Mouse (Mus musculus): ENCODE data around the gene Cdc42se2. TPM values are rescaled to one million over a fixed set of nuclear protein-coding genes. Genes with fewer than 3 reads are reported as not detected.

Gene Cdc42se2
- polyA plus RNA-seq, 1 experiment = 38.4 TPM

DNA sequence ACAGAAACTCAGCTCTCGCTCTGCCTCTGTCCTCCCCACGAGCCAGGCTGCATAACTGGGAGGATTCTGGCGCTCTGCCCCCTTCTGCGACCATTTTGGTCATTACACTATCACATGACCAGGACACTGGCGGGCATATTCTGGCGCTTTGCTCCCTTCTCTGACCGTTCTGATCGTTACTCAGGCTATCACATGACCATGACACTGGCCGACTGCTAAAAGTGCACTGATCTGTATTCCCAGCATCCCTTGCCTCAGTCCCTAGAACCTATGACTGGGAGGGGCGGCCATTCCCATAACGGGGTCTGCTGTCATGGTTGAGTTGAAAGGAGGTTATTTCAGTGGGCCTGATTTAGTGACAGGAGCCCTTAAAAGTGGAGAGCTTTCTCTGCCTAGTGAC lies 9.1 kb upstream of the Cdc42se2 start:
- H3K4me3 ChIP-seq (ENCODE audit: insufficient read depth, low read length) = no peak overlapping the region
- H3K4me1 ChIP-seq (ENCODE audit: control insufficient read depth, insufficient read depth, low read length) = no peaks in the 10 kb centered on the region
- H3K27ac ChIP-seq (ENCODE audit: insufficient read depth, low read length) = no peak overlapping the region
- TF ChIP-seq POLR2A (IDR thresholded peaks at IDR 0.05; ENCODE audit: low read depth, low read length) (no peak), CTCF (IDR thresholded peaks at IDR 0.05; ENCODE audit: borderline replicate concordance, insufficient read depth, low read length) (no peak)

DNA sequence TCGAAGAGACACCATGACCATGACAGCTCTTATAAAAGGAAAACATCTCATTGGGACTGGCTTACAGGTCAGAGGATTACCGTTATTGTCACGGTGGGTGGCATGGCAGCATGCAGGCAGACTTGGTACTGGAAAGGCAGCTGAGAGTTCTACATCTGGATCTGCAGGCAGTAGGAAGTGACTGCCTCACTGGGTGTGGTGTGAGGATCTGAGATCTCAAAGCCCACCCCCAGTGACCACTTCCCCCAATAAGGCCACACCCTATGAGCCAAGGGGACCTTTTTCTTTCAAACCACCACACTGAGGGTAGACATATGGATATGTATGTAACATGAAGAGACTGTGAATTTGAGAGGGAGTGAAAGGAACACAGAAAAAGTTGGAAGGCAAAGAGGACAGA lies 7.2 kb upstream of the Cdc42se2 start:
- no peaks in the 10 kb centered on the region for H3K4me1 ChIP-seq (ENCODE audit: control insufficient read depth, insufficient read depth, low read length)
- TF ChIP-seq CTCF (IDR thresholded peaks at IDR 0.05; ENCODE audit: borderline replicate concordance, insufficient read depth, low read length) (no peak), POLR2A (IDR thresholded peaks at IDR 0.05; ENCODE audit: low read depth, low read length) (no peak)
- no peak overlapping the region for H3K27ac ChIP-seq (ENCODE audit: insufficient read depth, low read length)
- no peak overlapping the region for H3K4me3 ChIP-seq (ENCODE audit: insufficient read depth, low read length)

DNA sequence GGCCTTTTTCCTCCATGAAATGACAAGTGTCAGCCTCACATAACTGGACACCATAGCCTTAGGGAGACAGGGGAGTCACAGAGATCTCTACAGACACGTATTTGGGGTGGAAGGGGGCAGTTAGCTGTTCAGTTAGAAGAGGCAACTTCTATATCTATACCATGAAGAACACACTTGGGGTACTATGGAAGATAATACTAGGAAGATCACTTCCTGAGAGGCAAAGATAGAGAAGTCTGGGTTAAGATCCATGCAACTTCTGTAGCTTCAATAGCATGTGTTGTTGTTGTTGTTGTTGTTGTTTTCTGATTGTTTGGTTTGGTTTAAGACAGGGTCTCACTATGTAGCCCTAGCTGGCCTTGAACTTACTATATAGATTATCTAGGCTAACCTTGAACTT lies 5.7 kb upstream of the Cdc42se2 start:
- H3K27ac ChIP-seq (ENCODE audit: insufficient read depth, low read length) = no peak overlapping the region
- H3K4me3 ChIP-seq (ENCODE audit: insufficient read depth, low read length) = no peak overlapping the region
- no peaks in the 10 kb centered on the region for H3K4me1 ChIP-seq (ENCODE audit: control insufficient read depth, insufficient read depth, low read length)
- no peak for TF ChIP-seq POLR2A (IDR thresholded peaks at IDR 0.05; ENCODE audit: low read depth, low read length)
- no peak for TF ChIP-seq CTCF (IDR thresholded peaks at IDR 0.05; ENCODE audit: borderline replicate concordance, insufficient read depth, low read length)

DNA sequence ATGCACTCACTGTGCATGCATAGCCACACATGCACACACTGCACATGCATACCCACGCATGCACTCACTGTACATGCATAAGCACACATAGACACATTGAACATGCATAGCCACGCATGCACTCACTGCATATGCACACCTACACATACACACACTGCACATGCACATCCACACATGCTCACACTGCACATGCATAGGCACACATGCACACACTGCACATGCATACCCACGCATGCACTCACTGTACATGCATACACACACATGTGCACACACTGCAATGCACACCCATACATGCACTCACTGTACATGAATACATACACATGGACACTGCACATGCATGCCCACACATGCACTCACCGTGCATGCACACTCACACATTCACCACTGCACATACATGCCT lies 4.0 kb upstream of the Cdc42se2 start:
- Histone ChIP-seq H3K4me1 (ENCODE audit: control insufficient read depth, insufficient read depth, low read length) (no peaks in the 10 kb centered on the region), H3K4me3 (ENCODE audit: insufficient read depth, low read length) (no peak overlapping the region), H3K27ac (ENCODE audit: insufficient read depth, low read length) (no peak overlapping the region)
- TF ChIP-seq POLR2A (IDR thresholded peaks at IDR 0.05; ENCODE audit: low read depth, low read length) = no peak
- TF ChIP-seq CTCF (IDR thresholded peaks at IDR 0.05; ENCODE audit: borderline replicate concordance, insufficient read depth, low read length) = no peak

GRCm38 (mm10) chr11:54786858-54787487 lies 502 bp downstream of the Cdc42se2 start:
- H3K4me3 ChIP-seq (ENCODE audit: insufficient read depth, low read length) = peak overlapping the region; percentile 68
- H3K27ac ChIP-seq (ENCODE audit: insufficient read depth, low read length) = peak overlapping the region; percentile 63
- peak; percentile 38; the same call in 1 of the 2 replicates for TF ChIP-seq POLR2A (IDR thresholded peaks at IDR 0.05; ENCODE audit: low read depth, low read length)
- no peak for TF ChIP-seq CTCF (IDR thresholded peaks at IDR 0.05; ENCODE audit: borderline replicate concordance, insufficient read depth, low read length)
- H3K4me1 ChIP-seq (ENCODE audit: control insufficient read depth, insufficient read depth, low read length) = 0 out of 2 replicates have a peak, but pooled peaks cover 2% of the 10 kb centered on the region

- TF ChIP-seq CTCF (IDR thresholded peaks at IDR 0.05; ENCODE audit: borderline replicate concordance, insufficient read depth, low read length) (no peak), POLR2A (IDR thresholded peaks at IDR 0.05; ENCODE audit: low read depth, low read length) (no peak)
- H3K27ac ChIP-seq (ENCODE audit: insufficient read depth, low read length) = no peak overlapping the region
- 0 out of 2 replicates have a peak, but pooled peaks cover 2% of the 10 kb centered on the region for H3K4me1 ChIP-seq (ENCODE audit: control insufficient read depth, insufficient read depth, low read length)
- no peak overlapping the region for H3K4me3 ChIP-seq (ENCODE audit: insufficient read depth, low read length)
Observed at GRCm38 (mm10) chr11:54785566-54785965, 1.9 kb downstream of the Cdc42se2 start.

DNA sequence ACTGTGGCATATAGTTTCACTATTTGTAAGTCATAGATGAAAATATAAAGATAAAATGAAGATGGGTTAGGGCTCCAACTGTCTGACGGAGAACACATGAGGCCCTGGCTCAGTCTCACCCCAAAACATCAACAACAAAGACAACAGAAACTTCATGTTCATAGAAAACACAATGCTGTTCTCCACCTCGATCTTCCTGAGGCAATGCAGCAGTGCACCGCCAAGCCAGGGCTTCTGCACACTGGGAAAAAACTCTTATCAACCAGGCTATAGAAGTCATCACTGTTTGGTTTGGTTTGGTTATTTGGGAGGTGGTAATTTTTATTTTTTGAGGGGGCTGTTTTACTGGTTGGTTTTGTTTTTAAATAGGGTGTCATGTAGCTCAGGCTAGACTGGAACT lies 3.0 kb downstream of the Cdc42se2 start:
- 0 out of 2 replicates have a peak, but pooled peaks cover 2% of the 10 kb centered on the region for H3K4me1 ChIP-seq (ENCODE audit: control insufficient read depth, insufficient read depth, low read length)
- H3K27ac ChIP-seq (ENCODE audit: insufficient read depth, low read length) = no peak overlapping the region
- TF ChIP-seq CTCF (IDR thresholded peaks at IDR 0.05; ENCODE audit: borderline replicate concordance, insufficient read depth, low read length) = no peak
- no peak for TF ChIP-seq POLR2A (IDR thresholded peaks at IDR 0.05; ENCODE audit: low read depth, low read length)
- H3K4me3 ChIP-seq (ENCODE audit: insufficient read depth, low read length) = no peak overlapping the region

DNA sequence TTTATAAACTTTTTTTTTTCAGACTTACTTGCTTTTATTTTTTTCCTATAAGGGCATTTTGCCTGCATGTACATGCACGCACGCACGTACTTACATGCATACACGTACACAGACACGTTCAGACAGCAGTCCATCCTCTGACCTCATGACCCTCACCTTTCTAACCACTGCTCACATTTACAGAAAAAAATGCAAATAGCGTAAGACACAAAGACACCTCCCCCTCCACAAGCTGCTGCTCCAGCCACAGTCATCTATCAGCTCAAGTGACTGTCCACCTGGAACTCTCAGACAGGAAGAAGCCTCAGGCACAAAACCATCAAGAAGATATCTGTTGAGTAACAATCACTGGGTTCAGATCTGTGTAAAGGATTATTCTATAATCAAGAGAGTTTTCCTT lies 5.2 kb downstream of the Cdc42se2 start:
- Histone ChIP-seq H3K4me1 (ENCODE audit: control insufficient read depth, insufficient read depth, low read length) (peaks cover 10% of the 10 kb centered on the region), H3K4me3 (ENCODE audit: insufficient read depth, low read length) (no peak overlapping the region), H3K27ac (ENCODE audit: insufficient read depth, low read length) (no peak overlapping the region)
- TF ChIP-seq POLR2A (IDR thresholded peaks at IDR 0.05; ENCODE audit: low read depth, low read length) (no peak), CTCF (IDR thresholded peaks at IDR 0.05; ENCODE audit: borderline replicate concordance, insufficient read depth, low read length) (no peak)

GRCm38 (mm10) chr11:54779946-54780345 lies 7.5 kb downstream of the Cdc42se2 start:
- H3K4me3 ChIP-seq (ENCODE audit: insufficient read depth, low read length) = no peak overlapping the region
- no peak overlapping the region for H3K27ac ChIP-seq (ENCODE audit: insufficient read depth, low read length)
- peaks cover 17% of the 10 kb centered on the region for H3K4me1 ChIP-seq (ENCODE audit: control insufficient read depth, insufficient read depth, low read length)
- TF ChIP-seq CTCF (IDR thresholded peaks at IDR 0.05; ENCODE audit: borderline replicate concordance, insufficient read depth, low read length) (no peak), POLR2A (IDR thresholded peaks at IDR 0.05; ENCODE audit: low read depth, low read length) (no peak)

DNA sequence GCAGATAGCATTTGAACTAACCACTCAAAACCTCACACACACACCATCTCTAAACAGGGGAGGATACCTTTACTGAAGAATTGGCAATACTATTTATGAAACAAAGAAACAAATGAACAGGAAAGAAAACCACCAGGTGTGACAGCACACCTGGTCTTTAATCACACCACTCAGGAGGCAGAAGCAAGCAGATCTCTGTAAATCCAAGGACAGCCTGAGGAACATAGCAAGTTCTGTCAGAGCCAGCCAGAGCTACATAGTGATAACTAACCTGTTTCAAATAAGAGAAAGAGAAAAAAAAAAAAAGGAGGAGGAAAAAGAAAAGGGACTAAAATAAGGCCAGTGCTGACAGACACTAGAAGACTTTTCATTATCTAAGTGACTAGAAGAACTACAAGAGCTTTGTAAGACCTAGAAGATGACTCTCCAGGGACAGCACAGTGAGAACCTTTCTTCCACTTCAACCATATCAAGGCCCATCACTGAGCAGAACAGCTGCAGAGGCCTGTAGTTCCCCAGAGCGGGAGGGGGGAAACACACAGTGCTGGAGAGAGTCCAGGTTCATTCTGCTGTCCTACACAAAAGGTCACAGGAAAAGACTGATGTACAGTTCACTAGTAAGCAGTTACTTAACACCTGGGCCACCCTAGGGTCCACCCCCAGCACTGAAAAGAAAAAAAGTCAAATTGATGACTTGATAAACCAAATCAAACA lies 9.2 kb downstream of the Cdc42se2 start:
- no peak overlapping the region for H3K27ac ChIP-seq (ENCODE audit: insufficient read depth, low read length)
- H3K4me3 ChIP-seq (ENCODE audit: insufficient read depth, low read length) = no peak overlapping the region
- TF ChIP-seq POLR2A (IDR thresholded peaks at IDR 0.05; ENCODE audit: low read depth, low read length) (no peak), CTCF (IDR thresholded peaks at IDR 0.05; ENCODE audit: borderline replicate concordance, insufficient read depth, low read length) (no peak)
- peaks cover 15% of the 10 kb centered on the region for H3K4me1 ChIP-seq (ENCODE audit: control insufficient read depth, insufficient read depth, low read length)

Measured in embryonic fibroblast, embryonic 13.5 days (primary cell).